12 mouse cellular contexts compared by ENCODE assay signal in the genomic region with DNA sequence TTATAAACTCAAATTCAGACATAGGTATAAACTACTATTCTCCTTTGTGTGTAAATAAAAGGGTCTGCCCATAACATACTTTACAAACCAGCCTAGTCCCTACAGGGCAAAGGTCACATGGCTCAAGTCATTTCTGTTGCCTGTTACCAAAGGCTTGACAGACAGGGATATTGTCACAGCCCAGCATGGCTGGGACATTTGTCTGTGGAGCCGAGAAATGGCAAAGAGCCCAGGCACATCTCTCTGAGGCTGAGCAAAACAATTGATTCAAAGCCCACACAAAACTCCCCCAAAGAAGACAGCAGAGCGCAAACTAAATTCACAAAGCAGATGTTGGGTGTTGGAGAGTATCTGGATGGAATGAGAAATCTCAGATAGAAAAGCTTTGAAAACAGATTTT.
A peak's percentile ranks its signal among the peaks of the same experiment; 100 is the strongest.
DNase-seq lines count a peak whose midpoint lies in the region; ATAC-seq lines count a peak whose summit lies in the region.
"Had no signal": no experiment of that assay in that cellular context is flagged by ENCODE, and none has a peak within 500 bp of the region (broad histone marks: within the 10 kb centered on the region; RNA-seq: fewer than 3 reads in every experiment).

No protein-coding gene starts in this region.

- no peak overlapping the region; the same call in 1 of the 2 replicates for H3K27ac ChIP-seq in hindbrain, embryonic 10.5 days
- H3K27ac ChIP-seq in hindbrain, embryonic 13.5 days, result no peak overlapping the region
- H3K27ac ChIP-seq: embryonic facial prominence, embryonic 15.5 days; limb, embryonic 12.5 days; lung, embryonic 15.5 days; stomach, embryonic 15.5 days had no signal

- no peak overlapping the region for H3K9ac ChIP-seq in hindbrain, embryonic 13.5 days
- H3K9ac ChIP-seq: embryonic facial prominence, embryonic 15.5 days; limb, embryonic 12.5 days; lung, embryonic 15.5 days; stomach, embryonic 15.5 days had no signal

- no peaks in the 10 kb centered on the region; the same call in 1 of the 2 replicates for H3K27me3 ChIP-seq in hindbrain, embryonic 10.5 days (ENCODE audit: insufficient read depth, poor library complexity, severe bottlenecking)
- no peaks in the 10 kb centered on the region for H3K27me3 ChIP-seq in hindbrain, embryonic 13.5 days
- H3K27me3 ChIP-seq: embryonic facial prominence, embryonic 15.5 days; limb, embryonic 12.5 days; lung, embryonic 15.5 days; stomach, embryonic 15.5 days had no signal

- peaks cover 21% of the 10 kb centered on the region for H3K4me1 ChIP-seq in hindbrain, embryonic 10.5 days (replicated peaks)
- H3K4me1 ChIP-seq in hindbrain, embryonic 13.5 days (replicated peaks), result peaks cover 12% of the 10 kb centered on the region; the same call in 1 of the 2 replicates
- H3K4me1 ChIP-seq: embryonic facial prominence, embryonic 15.5 days; limb, embryonic 12.5 days; lung, embryonic 15.5 days; stomach, embryonic 15.5 days had no signal

- 16% methylated on average over 2 of the region's 2 CpGs for WGBS in hindbrain, embryonic 10.5 days
- WGBS in hindbrain, embryonic 13.5 days, result 14% methylated on average over 2 of the region's 2 CpGs

- no peak overlapping the region for H3K4me2 ChIP-seq in hindbrain, embryonic 13.5 days
- H3K4me2 ChIP-seq: embryonic facial prominence, embryonic 15.5 days; limb, embryonic 12.5 days; lung, embryonic 15.5 days; stomach, embryonic 15.5 days had no signal

- no peak for ATAC-seq in hindbrain, embryonic 13.5 days (ENCODE audit: low FRiP score)

- H3K4me3 ChIP-seq in hindbrain, embryonic 10.5 days, result no peak overlapping the region
- H3K4me3 ChIP-seq in hindbrain, embryonic 13.5 days, result no peak overlapping the region
- H3K4me3 ChIP-seq: embryonic facial prominence, embryonic 15.5 days; limb, embryonic 12.5 days; lung, embryonic 15.5 days; stomach, embryonic 15.5 days had no signal

- no peaks in the 10 kb centered on the region for H3K9me3 ChIP-seq in hindbrain, embryonic 10.5 days
- H3K9me3 ChIP-seq in hindbrain, embryonic 13.5 days, result no peaks in the 10 kb centered on the region
- H3K9me3 ChIP-seq: embryonic facial prominence, embryonic 15.5 days; limb, embryonic 12.5 days; lung, embryonic 15.5 days; stomach, embryonic 15.5 days had no signal

- peak; percentile 41 for DNase-seq in hindbrain, embryonic 10.5 days (ENCODE audit: low spot score)
- DNase-seq in frontal cortex, adult 2 months (ENCODE audit: extremely low spot score in 1 of 2, low spot score in 1 of 2), result peak; percentile 46 to 72
- peak; percentile 19 for DNase-seq in left cerebral cortex, adult 11 months (ENCODE audit: low spot score)
- DNase-seq in right cerebral cortex, postnatal 25 days, result peak; percentile 43
- no peak for DNase-seq in heart, adult 11 months
- no peak for DNase-seq in yolk sac, embryonic 10.5 days (ENCODE audit: low spot score)
- DNase-seq: kidney, adult 18-20 months had no signal

- H3K36me3 ChIP-seq in hindbrain, embryonic 10.5 days, result no peaks in the 10 kb centered on the region
- no peaks in the 10 kb centered on the region for H3K36me3 ChIP-seq in hindbrain, embryonic 13.5 days
- H3K36me3 ChIP-seq: embryonic facial prominence, embryonic 15.5 days; limb, embryonic 12.5 days; lung, embryonic 15.5 days; stomach, embryonic 15.5 days had no signal

Comparison
In these comparisons a context has a peak if more than half of its experiments do, and no peak if none do; other contexts are left out.
1. DNase-seq: peak in hindbrain, embryonic 10.5 days (single experiment), frontal cortex, adult 2 months (2 of 2), left cerebral cortex, adult 11 months (single experiment) and right cerebral cortex, postnatal 25 days (single experiment); none in heart, adult 11 months (single experiment) and yolk sac, embryonic 10.5 days (single experiment).